In the genomic region with DNA sequence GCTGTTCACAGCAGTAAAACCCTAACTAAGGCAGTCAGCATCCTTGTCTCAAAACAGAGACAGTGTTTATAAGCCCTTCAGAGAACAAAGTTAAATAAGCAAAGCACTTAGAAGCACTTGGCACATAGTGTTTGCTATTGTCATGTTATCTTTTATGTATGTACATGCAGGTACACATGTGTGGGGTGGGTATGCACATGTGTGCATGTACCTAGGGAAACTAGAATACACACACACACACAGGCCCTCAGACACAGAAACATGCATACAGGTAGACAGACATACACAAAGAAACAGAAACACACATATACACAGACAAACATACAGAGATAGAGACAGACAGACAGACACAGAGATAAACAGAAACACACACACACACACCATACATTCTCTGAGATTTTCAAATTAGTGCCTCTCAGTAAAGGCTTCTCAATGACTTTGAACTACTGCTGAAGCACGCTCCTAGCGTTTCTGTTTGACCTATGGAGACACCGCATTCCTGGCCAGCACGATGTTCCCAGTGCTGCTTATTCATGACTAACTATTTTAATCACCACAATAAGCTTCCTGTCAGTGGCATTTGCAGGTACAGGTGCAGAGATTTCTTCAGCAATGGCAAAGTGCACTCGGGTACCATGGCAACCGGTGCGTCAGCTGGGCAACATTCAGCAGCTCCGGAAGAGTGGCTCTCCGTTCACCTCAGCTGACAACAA, we compare ENCODE assay signal across 10 mouse cellular contexts.
DNase-seq lines count a peak whose midpoint lies in the region; ATAC-seq and TF ChIP-seq lines count a peak whose summit lies in the region.
"Had no signal": no experiment of that assay in that cellular context is flagged by ENCODE, and none has a peak within 500 bp of the region (broad histone marks: within the 10 kb centered on the region; RNA-seq: fewer than 3 reads in every experiment).

No protein-coding gene starts in this region.

- peak overlapping the region; percentile 66 for H3K27ac ChIP-seq in hindbrain, embryonic 13.5 days
- H3K27ac ChIP-seq in neural tube, embryonic 15.5 days (replicated peaks), result no peak overlapping the region
- no peak overlapping the region for H3K27ac ChIP-seq in cerebellum, adult 2 months (ENCODE audit: insufficient read depth, low read length)
- H3K27ac ChIP-seq: macrophage had no signal

- H3K4me3 ChIP-seq in hindbrain, embryonic 13.5 days, result no peak overlapping the region
- no peak overlapping the region for H3K4me3 ChIP-seq in neural tube, embryonic 15.5 days (replicated peaks)
- H3K4me3 ChIP-seq in cerebellum, adult 2 months (replicated peaks; ENCODE audit: insufficient read depth, low read depth, low read length), result no peak overlapping the region
- H3K4me3 ChIP-seq: erythroblast, embryonic 14.5 days had no signal

- H3K27me3 ChIP-seq in hindbrain, embryonic 13.5 days, result no peaks in the 10 kb centered on the region
- H3K27me3 ChIP-seq in neural tube, embryonic 15.5 days (replicated peaks), result no peaks in the 10 kb centered on the region
- no peaks in the 10 kb centered on the region for H3K27me3 ChIP-seq in cerebellum, adult 2 months (ENCODE audit: control insufficient read depth, insufficient read depth, low read length)

- no peak for TF ChIP-seq CTCF in cerebellum, adult 2 months (IDR thresholded peaks at IDR 0.05; ENCODE audit: borderline replicate concordance, insufficient read depth, low read depth, low read length)

- ATAC-seq in frontal cortex, adult (ENCODE audit: low TSS enrichment), result no peak
- peak; percentile 73; the same call in 1 of the 2 replicates for ATAC-seq in hindbrain, embryonic 13.5 days (ENCODE audit: low FRiP score)
- peak; percentile 68; the same call in 1 of the 2 replicates for ATAC-seq in neural tube, embryonic 15.5 days (ENCODE audit: low FRiP score)

- H3K36me3 ChIP-seq in hindbrain, embryonic 13.5 days, result no peaks in the 10 kb centered on the region
- no peaks in the 10 kb centered on the region for H3K36me3 ChIP-seq in neural tube, embryonic 15.5 days

- H3K4me1 ChIP-seq in hindbrain, embryonic 13.5 days (replicated peaks), result peaks cover 8% of the 10 kb centered on the region
- H3K4me1 ChIP-seq in neural tube, embryonic 15.5 days, result peaks cover 6% of the 10 kb centered on the region; the same call in 1 of the 2 replicates
- H3K4me1 ChIP-seq in cerebellum, adult 2 months (ENCODE audit: control insufficient read depth, insufficient read depth, low read length), result no peaks in the 10 kb centered on the region

- no peak overlapping the region for H3K4me2 ChIP-seq in hindbrain, embryonic 13.5 days
- H3K4me2 ChIP-seq in neural tube, embryonic 15.5 days, result no peak overlapping the region

- no peak overlapping the region for H3K9ac ChIP-seq in hindbrain, embryonic 13.5 days
- no peak overlapping the region for H3K9ac ChIP-seq in neural tube, embryonic 15.5 days (replicated peaks)

- 64% methylated on average over 9 of the region's 9 CpGs for WGBS in hindbrain, embryonic 13.5 days
- 56% methylated on average over 9 of the region's 9 CpGs for WGBS in neural tube, embryonic 15.5 days
- WGBS in cerebellum, adult 2 months, result 65% methylated on average over 9 of the region's 9 CpGs

- no peak for TF ChIP-seq POLR2A in cerebellum, adult 2 months (IDR thresholded peaks at IDR 0.05; ENCODE audit: borderline replicate concordance, insufficient read depth, low read length)

- DNase-seq in frontal cortex, postnatal 10 days (ENCODE audit: low spot score in 2 of 2), result peak; percentile 15 to 32
- peak; percentile 30 to 40 for DNase-seq in layer of hippocampus, adult 8-10 months (ENCODE audit: low spot score in 2 of 2)
- no peak for DNase-seq in urinary bladder, postnatal 36 days (ENCODE audit: low spot score in 2 of 2)
- no peak for DNase-seq in cerebellum, adult 2 months
- no peak for DNase-seq in gastrocnemius, postnatal 10 days

- no peaks in the 10 kb centered on the region for H3K9me3 ChIP-seq in hindbrain, embryonic 13.5 days
- no peaks in the 10 kb centered on the region for H3K9me3 ChIP-seq in neural tube, embryonic 15.5 days (replicated peaks)

Comparison
In these comparisons a context has a peak if more than half of its experiments do, and no peak if none do; other contexts are left out.
1. DNase-seq: peak in frontal cortex, postnatal 10 days (2 of 2) and layer of hippocampus, adult 8-10 months (2 of 2); none in urinary bladder, postnatal 36 days (0 of 2), cerebellum, adult 2 months (0 of 2) and gastrocnemius, postnatal 10 days (single experiment).